Mouse (Mus musculus) CH12.LX (cell line): ENCODE results near the gene Cish. TPM values are rescaled to one million over a fixed set of nuclear protein-coding genes. Genes with fewer than 3 reads are reported as not detected.

Source experiments
- DNase-seq: peaks from one replicate; pipeline ENCODE4 v3.0.0-alpha.2; 2013; ENCODE audit errors: extremely low read depth
- H3K27ac ChIP-seq: 2 replicates; pipeline ENCODE4 v1.5.1; 2012; ENCODE audit warnings: low read depth, mild to moderate bottlenecking, control low read depth, moderate library complexity; ENCODE audit not compliant: insufficient read depth
- H3K27me3 ChIP-seq: replicated peaks from 2 replicates; pipeline ENCODE3; 2012; ENCODE audit warnings: inconsistent platforms
- H3K36me3 ChIP-seq, 2 experiments: replicated peaks in 1 of 2; 2 replicates each; pipeline versions ENCODE3 to v1.6.1; 2012; ENCODE audit warnings: inconsistent platforms in 1 of 2, low read length in 1 of 2, mild to moderate bottlenecking in 1 of 2, mixed read lengths in 1 of 2, moderate library complexity in 1 of 2; ENCODE audit not compliant: control insufficient read depth in 1 of 2, insufficient read depth in 1 of 2
- H3K4me1 ChIP-seq, 2 experiments: 2 replicates each; pipeline ENCODE4 v1.6.1; 2012; ENCODE audit warnings: inconsistent platforms in 1 of 2, moderate library complexity in 1 of 2; ENCODE audit not compliant: insufficient read depth in 2 of 2, control insufficient read depth in 1 of 2
- H3K4me2 ChIP-seq: 2 replicates; pipeline ENCODE4 v1.6.1; 2012; ENCODE audit warnings: low read depth, mild to moderate bottlenecking, control low read depth; ENCODE audit not compliant: poor library complexity, insufficient read depth, severe bottlenecking
- H3K4me3 ChIP-seq, 3 experiments: fragments of 150-350 bp in 1 of 3; sonication (generic) in 1 of 3; replicated peaks in 1 of 3; 2 replicates each; pipeline versions ENCODE3 to v1.5.1; 2011 to 2012; ENCODE audit warnings: low read depth in 2 of 3, low read length in 2 of 3, mild to moderate bottlenecking in 2 of 3, moderate library complexity in 2 of 3, control low read depth in 1 of 3, improper control_type of control experiment in 1 of 3, inconsistent platforms in 1 of 3, mixed read lengths in 1 of 3; ENCODE audit not compliant: poor library complexity in 1 of 3
- H3K79me2 ChIP-seq: replicated peaks from 2 replicates; pipeline ENCODE4 v1.6.1; 2012; ENCODE audit warnings: mild to moderate bottlenecking, moderate library complexity; ENCODE audit not compliant: control insufficient read depth, poor library complexity, insufficient read depth, severe bottlenecking; ENCODE audit errors: extremely low read depth
- H3K9ac ChIP-seq: 2 replicates; pipeline ENCODE4 v1.6.1; 2012; ENCODE audit warnings: low read depth, mild to moderate bottlenecking, control low read depth, moderate library complexity; ENCODE audit not compliant: insufficient read depth
- H3K9me3 ChIP-seq: replicated peaks from 2 replicates; pipeline ENCODE3; 2012; ENCODE audit warnings: low read length, inconsistent platforms, mixed read lengths
- BHLHE40 ChIP-seq: IDR thresholded peaks from 2 replicates; pipeline ENCODE4 v1.6.1; 2011; ENCODE audit warnings: mild to moderate bottlenecking, low read depth, low read length, improper control_type of control experiment
- CHD2 ChIP-seq: IDR thresholded peaks from 2 replicates; pipeline ENCODE4 v1.6.1; 2011; ENCODE audit warnings: low read length, improper control_type of control experiment
- CTCF ChIP-seq, 2 experiments: IDR thresholded peaks in 1 of 2; conservative IDR thresholded peaks in 1 of 2; 2 replicates each; pipeline ENCODE4 v1.5.1; 2011 to 2012; ENCODE audit warnings: low read depth in 2 of 2, low read length in 2 of 2, improper control_type of control experiment in 1 of 2, inconsistent platforms in 1 of 2, mild to moderate bottlenecking in 1 of 2, moderate library complexity in 1 of 2
- E2F4 ChIP-seq: IDR thresholded peaks from 2 replicates; pipeline ENCODE4 v1.6.1; 2011; ENCODE audit warnings: low read depth, low read length, improper control_type of control experiment; ENCODE audit not compliant: insufficient replicate concordance
- ELF1 ChIP-seq: IDR thresholded peaks from 2 replicates; pipeline ENCODE4 v1.6.1; 2014; ENCODE audit warnings: low read depth, mild to moderate bottlenecking, inconsistent platforms, low read length, improper control_type of control experiment
- EP300 ChIP-seq: IDR thresholded peaks from 2 replicates; pipeline ENCODE4 v1.6.1; 2011; ENCODE audit warnings: low read length, improper control_type of control experiment
- ETS1 ChIP-seq: conservative IDR thresholded peaks from 2 replicates; pipeline ENCODE4 v1.6.1; 2012; ENCODE audit warnings: low read depth, mild to moderate bottlenecking, inconsistent platforms, low read length, improper control_type of control experiment, moderate library complexity
- GABPA ChIP-seq: IDR thresholded peaks from 2 replicates; pipeline ENCODE4 v1.6.1; 2012; ENCODE audit warnings: low read depth, low read length, improper control_type of control experiment, inconsistent platforms; ENCODE audit not compliant: insufficient replicate concordance
- HCFC1 ChIP-seq: IDR thresholded peaks from 2 replicates; pipeline ENCODE4 v1.6.1; 2012; ENCODE audit warnings: low read depth, mild to moderate bottlenecking, inconsistent platforms, low read length, improper control_type of control experiment
- IRF4 ChIP-seq: IDR thresholded peaks from 2 replicates; pipeline ENCODE4 v1.6.1; 2014; ENCODE audit warnings: low read depth, mild to moderate bottlenecking, inconsistent platforms, low read length, improper control_type of control experiment
- JUND ChIP-seq: conservative IDR thresholded peaks from 2 replicates; pipeline ENCODE4 v1.6.1; 2011; ENCODE audit warnings: low read depth, low read length, improper control_type of control experiment
- MAFK ChIP-seq: IDR thresholded peaks from 2 replicates; pipeline ENCODE4 v1.6.1; 2011; ENCODE audit warnings: low read length, improper control_type of control experiment; ENCODE audit not compliant: insufficient replicate concordance
- MXI1 ChIP-seq: IDR thresholded peaks from 2 replicates; pipeline ENCODE4 v1.6.1; 2011; ENCODE audit warnings: mild to moderate bottlenecking, low read depth, low read length, improper control_type of control experiment
- PAX5 ChIP-seq: IDR thresholded peaks from 2 replicates; pipeline ENCODE4 v1.6.1; 2012; ENCODE audit warnings: low read length, inconsistent platforms, mixed read lengths
- POLR2A ChIP-seq: IDR thresholded peaks from 2 replicates; pipeline ENCODE4 v1.6.1; 2011; ENCODE audit warnings: low read depth, mild to moderate bottlenecking, improper control_type of control experiment, low read length
- RCOR1 ChIP-seq: conservative IDR thresholded peaks from 2 replicates; pipeline ENCODE4 v1.6.1; 2012; ENCODE audit warnings: low read depth, mild to moderate bottlenecking, inconsistent platforms, low read length, improper control_type of control experiment
- SIN3A ChIP-seq: IDR thresholded peaks from 2 replicates; pipeline ENCODE4 v1.6.1; 2012; ENCODE audit warnings: low read length, improper control_type of control experiment, inconsistent platforms
- SMC3 ChIP-seq: IDR thresholded peaks from 2 replicates; pipeline ENCODE4 v1.6.1; 2011; ENCODE audit warnings: low read depth, low read length, improper control_type of control experiment
- TBP ChIP-seq: conservative IDR thresholded peaks from 2 replicates; pipeline ENCODE4 v1.6.1; 2011; ENCODE audit warnings: low read depth, low read length, improper control_type of control experiment
- TCF12 ChIP-seq: IDR thresholded peaks from 2 replicates; pipeline ENCODE4 v1.6.1; 2014; ENCODE audit warnings: low read depth, mild to moderate bottlenecking, inconsistent platforms, low read length, improper control_type of control experiment
- ZC3H11A ChIP-seq: IDR thresholded peaks from 2 replicates; pipeline ENCODE4 v1.6.1; 2012; ENCODE audit warnings: low read depth, mild to moderate bottlenecking, inconsistent platforms, low read length, improper control_type of control experiment
- ZKSCAN1 ChIP-seq: IDR thresholded peaks from 2 replicates; pipeline ENCODE4 v1.6.1; 2012; ENCODE audit warnings: low read depth, inconsistent platforms, low read length, improper control_type of control experiment, borderline replicate concordance
- ZNF384 ChIP-seq: IDR thresholded peaks from 2 replicates; pipeline ENCODE4 v1.6.1; 2012; ENCODE audit warnings: low read depth, low read length, improper control_type of control experiment, inconsistent platforms
- dilution Hi-C: fragments of 300-500 bp; cut with MboI; formaldehyde crosslinking; loops from 2 replicates; pipeline ENCODE4 v1.14.3; 2020; ENCODE audit warnings: low sequenced_read_pairs; ENCODE audit not compliant: extremely low pct_unique_long_range_greater_than_20kb, extremely low pct_ligation_motif_present
- in situ Hi-C: fragments of 300-500 bp; cut with MboI; formaldehyde crosslinking; loops from 3 replicates; pipeline ENCODE4 v1.14.3; 2019; ENCODE audit warnings: low sequenced_read_pairs, low pct_ligation_motif_present, low pct_unique_long_range_greater_than_20kb, mixed read lengths
- polyA plus RNA-seq: library from polyadenylated mRNA; unstranded; fragments of >175 nt; gene quantifications from 2 replicates; pipeline ENCODE4 v1.2.1, GENCODE M21; 2012; ENCODE audit warnings: low read depth; ENCODE audit not compliant: insufficient read length
- total RNA-seq, 2 experiments: library from RNA; depleted of rRNA; stranded (reverse); fragments of 300-350 nt in 1 of 2; fragments of >200 nt in 1 of 2; gene quantifications; 2 replicates each; pipeline ENCODE4 v1.2.3; 2012 to 2014

The Cish gene
- total and polyA plus RNA-seq, 3 experiments = 0.43 to 4.6 (median 3.5) TPM

DNA sequence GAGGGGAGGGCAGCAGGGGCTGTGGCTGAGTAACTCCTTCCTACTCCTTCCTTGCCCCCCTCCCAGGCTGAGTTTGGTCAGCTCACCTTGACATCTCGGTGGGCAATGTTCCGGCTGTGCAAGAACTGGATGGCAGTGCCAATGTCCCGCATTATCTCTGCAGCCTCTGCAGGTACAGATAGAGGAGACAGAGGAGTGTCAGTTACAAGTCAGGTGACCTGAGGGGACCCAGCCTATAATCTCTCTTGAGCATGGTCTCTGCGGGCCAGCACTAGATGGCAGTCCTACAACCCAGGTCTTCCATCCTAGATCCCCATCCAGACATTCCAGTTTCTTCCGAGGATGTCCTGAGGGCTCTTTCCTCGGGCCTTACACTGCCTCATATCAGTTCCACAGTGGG, 34.0 kb upstream of the Cish start:
- TF ChIP-seq ELF1 (no peak), GABPA (no peak), TBP (no peak), ZNF384 (no peak), IRF4 (no peak), CHD2 (no peak), TCF12 (no peak), MXI1 (no peak), BHLHE40 (no peak), ZC3H11A (no peak), SIN3A (no peak), CTCF (conservative IDR thresholded peaks at IDR 0.05 in 1 of 2, IDR thresholded peaks at IDR 0.05 in 1 of 2; ENCODE audit: low read depth in 2 of 2, low read length in 2 of 2) (no peak), MAFK (no peak), POLR2A (no peak), EP300 (no peak), PAX5 (no peak), HCFC1 (no peak), JUND (no peak), ETS1 (no peak), RCOR1 (no peak)
- no peak overlapping the region for H3K4me2 ChIP-seq
- H3K4me3 ChIP-seq = no peak overlapping the region
- H3K79me2 ChIP-seq = no peaks in the 10 kb centered on the region
- H3K4me1 ChIP-seq = peaks cover 0 to 33% of the 10 kb centered on the region in 2 experiments; a peak in 2 of 4 replicates
- no peaks in the 10 kb centered on the region for H3K27me3 ChIP-seq
- no peak overlapping the region for H3K27ac ChIP-seq
- no peak overlapping the region for H3K9ac ChIP-seq
- dilution Hi-C loops = no loop called here
- H3K36me3 ChIP-seq = peaks cover 36 to 87% of the 10 kb centered on the region in 2 experiments
- no peak for DNase-seq
- in situ Hi-C loops = no loop called here
- no peaks in the 10 kb centered on the region for H3K9me3 ChIP-seq

DNA sequence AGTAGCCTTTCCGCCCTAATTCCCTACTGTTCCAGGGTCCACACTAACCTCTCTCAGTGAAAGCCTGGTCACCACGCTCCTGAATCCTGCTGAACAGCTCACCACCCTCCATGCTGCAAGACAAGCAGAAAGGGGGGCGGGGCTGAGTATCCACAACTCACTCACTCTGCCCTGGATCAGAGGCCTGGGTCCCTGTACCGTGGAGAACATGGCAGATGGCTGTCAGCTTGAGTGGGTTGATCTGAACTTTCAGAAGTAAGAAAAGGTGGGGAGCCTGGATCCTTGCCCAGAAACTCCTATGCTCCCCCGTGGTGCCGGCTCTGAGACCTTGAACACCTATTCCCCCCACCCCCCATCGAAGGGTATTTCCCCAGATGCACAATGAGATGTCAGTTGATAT, 33.5 kb upstream of the Cish start:
- dilution Hi-C loops (no loop called here), in situ Hi-C loops (no loop called here)
- TF ChIP-seq JUND (no peak), MXI1 (no peak), SIN3A (no peak), ZC3H11A (no peak), E2F4 (no peak), TCF12 (no peak), POLR2A (no peak), ZKSCAN1 (no peak), BHLHE40 (no peak), SMC3 (no peak)
- Histone ChIP-seq H3K36me3 (peaks cover 30 to 82% of the 10 kb centered on the region in 2 experiments), H3K4me2 (no peak overlapping the region), H3K9me3 (no peaks in the 10 kb centered on the region), H3K79me2 (no peaks in the 10 kb centered on the region), H3K4me1 (peaks cover 0 to 33% of the 10 kb centered on the region in 2 experiments; a peak in 2 of 4 replicates), H3K27ac (no peak overlapping the region), H3K27me3 (no peaks in the 10 kb centered on the region), H3K4me3 (no peak overlapping the region), H3K9ac (no peak overlapping the region)
- no peak for DNase-seq
